Mouse (Mus musculus): Measurements from ENCODE around the gene Pard6b. TPM values are rescaled to one million over a fixed set of nuclear protein-coding genes. Genes with fewer than 3 reads are reported as not detected.
"Not testable (repeated sequence)": the region's sequence is repeated elsewhere in the genome, so short reads cannot be mapped to it uniquely, and the experiment has no call there.

Gene Pard6b
- total RNA-seq, 4 experiments from 2014 or later = 2.3 to 2.9 (median 2.5) TPM

GRCm38 (mm10) chr2:168098040-168098439 is 17.2 kb downstream of the Pard6b start:
- DNase-seq (ENCODE audit: low spot score) = peak; percentile 65

- no peak for DNase-seq (ENCODE audit: low spot score)
These were observed 19.2 kb downstream of the Pard6b start for GRCm38 (mm10) chr2:168100008-168100407.

- no peak for DNase-seq (ENCODE audit: low spot score)
These were observed 21.0 kb downstream of the Pard6b start for GRCm38 (mm10) chr2:168101805-168102204.

GRCm38 (mm10) chr2:168103341-168103740 is 22.5 kb downstream of the Pard6b start:
- no peak for DNase-seq (ENCODE audit: low spot score)

- no peak for DNase-seq (ENCODE audit: low spot score)
These were observed 23.8 kb downstream of the Pard6b start for GRCm38 (mm10) chr2:168104375-168105144.

GRCm38 (mm10) chr2:168105271-168105670 is 24.5 kb downstream of the Pard6b start:
- no peak for DNase-seq (ENCODE audit: low spot score)

- peak; percentile 58 for DNase-seq (ENCODE audit: low spot score)
These were observed 25.9 kb downstream of the Pard6b start for GRCm38 (mm10) chr2:168106701-168107178.

- DNase-seq (ENCODE audit: low spot score) = no peak
These were observed 26.6 kb downstream of the Pard6b start for GRCm38 (mm10) chr2:168107356-168107755.

GRCm38 (mm10) chr2:168107901-168108300 is 27.1 kb downstream of the Pard6b start:
- not testable (repeated sequence) for DNase-seq (ENCODE audit: low spot score)

- peak; percentile 31 for DNase-seq (ENCODE audit: low spot score)
These were observed 31.1 kb downstream of the Pard6b start for GRCm38 (mm10) chr2:168111902-168112301.

GRCm38 (mm10) chr2:168113263-168113662 is 32.5 kb downstream of the Pard6b start:
- DNase-seq (ENCODE audit: low spot score) = no peak

GRCm38 (mm10) chr2:168113692-168114091 is 32.9 kb downstream of the Pard6b start:
- no peak for DNase-seq (ENCODE audit: low spot score)

GRCm38 (mm10) chr2:168114699-168115350 is 34.0 kb downstream of the Pard6b start:
- peak; percentile 40 for DNase-seq (ENCODE audit: low spot score)

- no peak for DNase-seq (ENCODE audit: low spot score)
These were observed 35.0 kb downstream of the Pard6b start for GRCm38 (mm10) chr2:168115826-168116225.

GRCm38 (mm10) chr2:168117147-168117546 is 36.3 kb downstream of the Pard6b start:
- no peak for DNase-seq (ENCODE audit: low spot score)

GRCm38 (mm10) chr2:168117553-168117952 is 36.7 kb downstream of the Pard6b start:
- no peak for DNase-seq (ENCODE audit: low spot score)

GRCm38 (mm10) chr2:168117967-168118366 is 37.2 kb downstream of the Pard6b start:
- no peak for DNase-seq (ENCODE audit: low spot score)

GRCm38 (mm10) chr2:168118456-168118855 is 37.7 kb downstream of the Pard6b start:
- no peak for DNase-seq (ENCODE audit: low spot score)

GRCm38 (mm10) chr2:168119123-168119522 is 38.3 kb downstream of the Pard6b start:
- no peak for DNase-seq (ENCODE audit: low spot score)

GRCm38 (mm10) chr2:168120906-168121305 is 40.1 kb downstream of the Pard6b start:
- no peak for DNase-seq (ENCODE audit: low spot score)

- DNase-seq (ENCODE audit: low spot score) = no peak
These were observed 42.8 kb downstream of the Pard6b start for GRCm38 (mm10) chr2:168123652-168124051.

GRCm38 (mm10) chr2:168125288-168126089 is 44.7 kb downstream of the Pard6b start:
- no peak for DNase-seq (ENCODE audit: low spot score)
